Mouse (Mus musculus): Measurements from ENCODE around the gene Dnajb4.
"Not testable (repeated sequence)": the region's sequence is repeated elsewhere in the genome, so short reads cannot be mapped to it uniquely, and the experiment has no call there.

Dnajb4 gene

GRCm38 (mm10) chr3:152142989-152143695 lies 67.0 kb downstream of the Dnajb4 start:
- no peak for DNase-seq

GRCm38 (mm10) chr3:152142146-152142545 lies 68.0 kb downstream of the Dnajb4 start:
- no peak for DNase-seq

GRCm38 (mm10) chr3:152139308-152139707 lies 70.8 kb downstream of the Dnajb4 start:
- DNase-seq, result not testable (repeated sequence)

- not testable (repeated sequence) for DNase-seq
Observed at GRCm38 (mm10) chr3:152136106-152136505, 74.0 kb downstream of the Dnajb4 start.

GRCm38 (mm10) chr3:152133621-152134020 lies 76.5 kb downstream of the Dnajb4 start:
- DNase-seq, result no peak

- DNase-seq, result no peak
Observed at GRCm38 (mm10) chr3:152130963-152131362, 79.1 kb downstream of the Dnajb4 start.

- not testable (repeated sequence) for DNase-seq
Observed at GRCm38 (mm10) chr3:152129426-152129825, 80.7 kb downstream of the Dnajb4 start.

- DNase-seq, result no peak
Observed at GRCm38 (mm10) chr3:152128631-152129030, 81.5 kb downstream of the Dnajb4 start.
